Mouse (Mus musculus): ENCODE data around the gene Cfap46. TPM values are rescaled to one million over a fixed set of nuclear protein-coding genes. Genes with fewer than 3 reads are reported as not detected.

Cfap46 gene
- total and polyA plus RNA-seq, 2 experiments = 0.04 to 0.09 TPM

DNA sequence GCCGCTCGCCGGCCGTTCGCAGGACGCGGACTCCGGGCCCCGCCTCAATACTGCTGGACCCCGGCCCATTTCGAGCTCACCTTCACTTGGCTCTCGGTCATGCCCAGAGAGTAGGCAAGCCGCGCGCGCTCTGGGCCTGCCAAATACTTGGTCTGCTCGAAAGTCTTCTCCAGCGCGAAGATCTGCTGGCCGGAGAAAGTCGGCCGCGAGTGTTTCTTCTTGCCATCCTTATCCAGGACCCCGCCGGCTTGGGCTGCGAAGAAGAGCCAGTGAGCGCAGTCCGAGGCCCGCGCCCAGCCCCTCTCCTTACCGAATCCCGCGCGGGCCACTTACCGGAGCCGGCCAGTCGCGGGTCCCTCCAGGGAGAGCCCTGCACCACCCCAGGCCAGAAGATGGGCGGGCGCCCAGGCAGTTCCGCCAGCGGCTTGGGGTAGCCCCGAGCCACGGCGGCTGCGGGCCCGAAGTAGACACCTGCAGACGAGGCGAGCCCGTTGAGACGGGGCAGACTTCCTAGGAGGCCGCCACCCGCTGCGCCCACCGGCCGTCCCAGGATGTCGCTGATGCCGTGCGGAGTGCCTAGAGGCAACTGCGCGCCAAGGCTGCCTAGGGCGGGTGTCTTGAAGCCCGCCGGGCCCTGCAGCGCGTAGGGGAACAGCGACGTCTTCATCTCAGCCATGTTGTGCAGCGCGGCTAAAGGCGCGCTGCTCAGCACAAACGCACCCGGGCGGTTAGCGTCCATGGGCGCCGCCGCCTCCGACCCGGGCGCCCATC lies 101.6 kb downstream of the Cfap46 start:
- TF ChIP-seq CTCF (IDR thresholded peaks at IDR 0.05; ENCODE audit: low read depth, low read length) (no peak), POLR2A (IDR thresholded peaks at IDR 0.05; ENCODE audit: extremely low read depth, insufficient read depth, low read length) (no peak)
- WGBS = 3% methylated on average over 82 of the region's 82 CpGs
- Histone ChIP-seq H3K4me1 (ENCODE audit: control insufficient read depth, insufficient read depth, low read length) (no peaks in the 10 kb centered on the region; the same call in 1 of the 2 replicates), H3K27me3 (ENCODE audit: control insufficient read depth, insufficient read depth, low read length) (peaks cover 29% of the 10 kb centered on the region), H3K36me3 (ENCODE audit: control insufficient read depth, insufficient read depth, low read length) (no peaks in the 10 kb centered on the region; the same call in 1 of the 2 replicates), H3K27ac (replicated peaks; ENCODE audit: insufficient read depth, low read depth, low read length) (no peak overlapping the region), H3K4me3 (ENCODE audit: insufficient read depth, low read depth, low read length) (no peak overlapping the region; the same call in 1 of the 2 replicates), H3K79me2 (ENCODE audit: control insufficient read depth, insufficient read depth, low read length) (no peaks in the 10 kb centered on the region), H3K9ac (ENCODE audit: low read depth, low read length) (no peak overlapping the region)
- DNase-seq (ENCODE audit: extremely low read depth, low read depth, low spot score) = no peak

DNA sequence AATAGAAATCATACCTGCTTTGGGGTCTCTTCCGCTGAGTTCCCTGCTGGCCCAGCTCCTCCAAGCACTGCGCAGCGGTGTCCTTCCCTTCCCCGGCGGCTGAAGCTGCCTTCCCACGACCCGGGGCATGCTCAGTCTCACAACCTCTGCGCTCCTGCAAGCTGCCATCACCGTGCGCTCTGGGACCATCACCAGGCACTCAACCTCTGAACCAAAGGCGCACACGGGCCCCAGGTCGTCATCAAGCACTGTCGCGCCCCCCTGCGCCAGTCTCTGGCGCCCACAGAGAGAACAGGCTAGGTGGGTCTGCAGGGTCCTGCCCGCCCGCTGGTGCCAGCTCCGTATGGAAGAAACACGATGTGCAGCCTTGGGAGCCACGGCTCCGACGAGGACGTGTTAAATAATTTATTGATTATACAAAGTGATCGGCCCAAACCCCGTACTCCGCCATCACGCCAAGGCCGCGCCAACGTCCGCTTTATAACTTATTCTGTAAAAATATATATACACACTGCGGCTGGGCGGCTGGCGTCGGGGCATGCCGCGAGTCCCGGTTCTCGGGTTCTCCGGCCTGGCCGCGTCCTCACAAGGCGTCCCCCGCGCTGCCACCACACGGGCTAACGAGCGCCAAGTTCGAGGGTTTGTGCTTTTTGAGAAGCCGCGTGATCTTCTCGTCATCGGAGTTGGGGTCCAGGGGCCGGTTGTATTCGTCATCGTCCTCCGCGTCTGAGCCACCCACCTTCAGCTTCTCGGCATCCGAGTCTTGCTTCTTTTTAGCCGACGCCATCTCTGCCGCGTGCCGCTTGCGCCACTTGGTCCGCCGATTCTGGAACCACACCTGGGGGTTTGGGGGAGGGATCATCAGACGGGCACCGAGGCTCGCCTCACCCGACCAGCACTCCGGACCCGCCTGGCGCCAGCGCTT lies 102.5 kb downstream of the Cfap46 start:
- no peaks in the 10 kb centered on the region; the same call in 1 of the 2 replicates for H3K36me3 ChIP-seq (ENCODE audit: control insufficient read depth, insufficient read depth, low read length)
- 11% methylated on average over 78 of the region's 78 CpGs for WGBS
- peaks cover 29% of the 10 kb centered on the region for H3K27me3 ChIP-seq (ENCODE audit: control insufficient read depth, insufficient read depth, low read length)
- H3K27ac ChIP-seq (replicated peaks; ENCODE audit: insufficient read depth, low read depth, low read length) = no peak overlapping the region
- H3K4me1 ChIP-seq (ENCODE audit: control insufficient read depth, insufficient read depth, low read length) = no peaks in the 10 kb centered on the region; the same call in 1 of the 2 replicates
- H3K4me3 ChIP-seq (ENCODE audit: insufficient read depth, low read depth, low read length) = no peak overlapping the region
- TF ChIP-seq POLR2A (IDR thresholded peaks at IDR 0.05; ENCODE audit: extremely low read depth, insufficient read depth, low read length) (no peak), CTCF (IDR thresholded peaks at IDR 0.05; ENCODE audit: low read depth, low read length) (no peak)
- DNase-seq (ENCODE audit: extremely low read depth, low read depth, low spot score) = no peak
- no peak overlapping the region for H3K9ac ChIP-seq (ENCODE audit: low read depth, low read length)
- H3K79me2 ChIP-seq (ENCODE audit: control insufficient read depth, insufficient read depth, low read length) = no peaks in the 10 kb centered on the region

DNA sequence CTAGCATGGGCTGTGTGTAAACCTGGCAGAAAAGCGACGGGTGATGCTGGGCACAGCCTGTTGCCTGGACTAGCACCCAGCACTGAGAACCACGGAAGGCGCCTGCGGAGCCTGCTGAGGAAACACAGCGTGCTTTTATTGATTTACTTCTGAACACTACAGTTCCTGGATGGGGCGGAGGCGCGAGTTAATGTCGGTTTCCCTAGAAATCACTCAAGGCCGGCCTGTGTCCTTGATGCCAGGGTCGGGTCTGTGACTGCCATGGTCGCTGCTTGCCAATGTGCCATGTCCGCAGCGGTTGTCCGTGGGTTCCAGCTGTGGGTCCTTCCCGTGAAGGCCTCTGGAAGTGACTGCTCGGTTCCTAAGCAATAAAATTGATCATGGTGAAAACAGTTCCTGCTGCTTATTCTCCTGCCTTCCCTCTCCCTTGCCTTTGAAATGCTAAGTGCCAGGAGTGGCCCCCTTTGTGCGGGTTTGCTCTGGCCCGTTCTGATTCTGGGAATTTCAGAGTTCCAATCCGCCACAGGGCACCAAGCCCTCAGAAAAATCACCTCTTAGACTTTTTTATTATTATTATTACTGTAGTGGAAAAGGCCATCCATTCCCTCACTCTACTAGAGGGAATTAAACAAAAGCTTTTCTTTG lies 104.2 kb downstream of the Cfap46 start:
- Histone ChIP-seq H3K9ac (ENCODE audit: low read depth, low read length) (no peak overlapping the region), H3K4me1 (ENCODE audit: control insufficient read depth, insufficient read depth, low read length) (no peaks in the 10 kb centered on the region; the same call in 1 of the 2 replicates), H3K79me2 (ENCODE audit: control insufficient read depth, insufficient read depth, low read length) (no peaks in the 10 kb centered on the region), H3K4me3 (ENCODE audit: insufficient read depth, low read depth, low read length) (no peak overlapping the region), H3K27me3 (ENCODE audit: control insufficient read depth, insufficient read depth, low read length) (peaks cover 23% of the 10 kb centered on the region), H3K36me3 (ENCODE audit: control insufficient read depth, insufficient read depth, low read length) (peaks cover 2% of the 10 kb centered on the region; the same call in 1 of the 2 replicates), H3K27ac (replicated peaks; ENCODE audit: insufficient read depth, low read depth, low read length) (no peak overlapping the region)
- WGBS = 90% methylated on average over 21 of the region's 21 CpGs
- no peak for TF ChIP-seq POLR2A (IDR thresholded peaks at IDR 0.05; ENCODE audit: extremely low read depth, insufficient read depth, low read length)
- no peak for DNase-seq (ENCODE audit: extremely low read depth, low read depth, low spot score)

DNA sequence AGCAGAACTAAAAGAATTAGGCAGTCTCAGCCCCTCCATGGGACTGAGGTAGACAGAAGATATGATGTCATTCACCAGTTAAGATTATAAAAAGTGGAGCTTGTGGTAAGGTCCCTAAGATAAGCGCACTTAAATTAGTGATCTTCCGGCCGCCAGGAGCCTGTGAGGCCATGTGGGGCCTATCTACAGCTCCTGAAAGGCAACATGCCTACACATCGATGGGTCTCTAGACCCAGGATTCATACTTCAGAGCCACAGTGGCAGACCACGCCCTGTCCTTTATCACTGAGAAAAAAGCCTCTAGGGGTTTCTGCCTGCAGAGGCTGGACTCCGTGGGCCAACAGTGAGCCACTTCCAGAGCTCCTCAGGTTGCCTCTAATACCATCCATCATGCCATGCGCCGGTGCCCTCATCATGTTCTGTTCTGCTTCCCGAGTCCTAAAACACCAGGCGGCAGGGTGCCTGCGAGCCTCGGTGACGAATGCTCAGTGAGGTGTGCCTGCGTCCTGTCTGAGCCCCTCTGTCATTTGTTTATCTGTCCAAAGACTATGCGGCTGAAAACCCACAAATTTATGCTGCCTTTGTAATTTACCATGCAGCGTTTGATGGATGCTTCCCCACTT lies 107.4 kb downstream of the Cfap46 start:
- Histone ChIP-seq H3K4me3 (ENCODE audit: insufficient read depth, low read depth, low read length) (no peak overlapping the region), H3K79me2 (ENCODE audit: control insufficient read depth, insufficient read depth, low read length) (no peaks in the 10 kb centered on the region), H3K36me3 (ENCODE audit: control insufficient read depth, insufficient read depth, low read length) (peaks cover 2% of the 10 kb centered on the region; the same call in 1 of the 2 replicates), H3K4me1 (ENCODE audit: control insufficient read depth, insufficient read depth, low read length) (no peaks in the 10 kb centered on the region; the same call in 1 of the 2 replicates), H3K27me3 (ENCODE audit: control insufficient read depth, insufficient read depth, low read length) (peaks cover 5% of the 10 kb centered on the region; the same call in 1 of the 2 replicates), H3K27ac (replicated peaks; ENCODE audit: insufficient read depth, low read depth, low read length) (no peak overlapping the region), H3K9ac (ENCODE audit: low read depth, low read length) (no peak overlapping the region)
- 92% methylated on average over 16 of the region's 16 CpGs for WGBS
- TF ChIP-seq POLR2A (IDR thresholded peaks at IDR 0.05; ENCODE audit: extremely low read depth, insufficient read depth, low read length) = no peak
- DNase-seq (ENCODE audit: extremely low read depth, low read depth, low spot score) = no peak

DNA sequence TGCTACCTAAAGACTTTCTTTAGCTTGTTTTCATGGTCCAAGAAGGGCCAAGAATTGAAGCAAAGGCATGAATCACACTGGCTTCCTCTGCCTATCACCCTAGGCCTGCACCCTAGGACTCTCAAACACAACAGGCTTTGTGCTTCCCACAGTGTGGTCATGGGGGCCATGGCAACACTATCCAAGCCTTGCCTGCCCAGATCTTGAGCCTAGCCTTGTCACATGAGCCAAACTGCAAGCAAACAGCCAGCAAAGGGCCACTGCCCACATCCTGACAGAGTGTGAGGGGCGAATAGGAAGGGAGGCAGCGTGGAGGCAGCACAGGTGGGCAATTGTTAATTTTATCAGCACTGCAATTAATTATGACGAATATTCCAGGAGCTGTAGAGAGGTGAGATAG lies 111.0 kb downstream of the Cfap46 start:
- DNase-seq (ENCODE audit: extremely low read depth, low read depth, low spot score) = no peak

More for the DNA sequence above, 111.0 kb downstream of the Cfap46 start:
- no peak overlapping the region for H3K4me3 ChIP-seq (ENCODE audit: insufficient read depth, low read depth, low read length)
- H3K27ac ChIP-seq (replicated peaks; ENCODE audit: insufficient read depth, low read depth, low read length) = no peak overlapping the region
- TF ChIP-seq POLR2A (IDR thresholded peaks at IDR 0.05; ENCODE audit: extremely low read depth, insufficient read depth, low read length) = no peak
- H3K36me3 ChIP-seq (ENCODE audit: control insufficient read depth, insufficient read depth, low read length) = peaks cover 2% of the 10 kb centered on the region; the same call in 1 of the 2 replicates
- H3K79me2 ChIP-seq (ENCODE audit: control insufficient read depth, insufficient read depth, low read length) = no peaks in the 10 kb centered on the region
- no peaks in the 10 kb centered on the region for H3K27me3 ChIP-seq (ENCODE audit: control insufficient read depth, insufficient read depth, low read length)
- H3K4me1 ChIP-seq (ENCODE audit: control insufficient read depth, insufficient read depth, low read length) = no peaks in the 10 kb centered on the region
- H3K9ac ChIP-seq (ENCODE audit: low read depth, low read length) = no peak overlapping the region
- 92% methylated on average over 3 of the region's 3 CpGs for WGBS

Data from liver, adult 2 months (tissue).